Mouse (Mus musculus) cerebellum, adult 18-20 months (tissue): ENCODE measurements around the gene Siah1a.

ENCODE experiments used
- DNase-seq, 2 experiments: peaks; one replicate each; pipeline ENCODE4 v3.0.0; 2021

The Siah1a gene

GRCm38 (mm10) chr8:86699471-86699870 is 46.3 kb downstream of the Siah1a start:
- DNase-seq = no peak

- DNase-seq = no peak
Observed at GRCm38 (mm10) chr8:86698811-86699421, 46.8 kb downstream of the Siah1a start.

GRCm38 (mm10) chr8:86695703-86696102 is 50.0 kb downstream of the Siah1a start:
- no peak for DNase-seq

- DNase-seq = no peak
Observed at GRCm38 (mm10) chr8:86694011-86694410, 51.7 kb downstream of the Siah1a start.

- DNase-seq = no peak
Observed at GRCm38 (mm10) chr8:86692107-86692506, 53.6 kb downstream of the Siah1a start.

GRCm38 (mm10) chr8:86686629-86687028 is 59.1 kb downstream of the Siah1a start:
- no peak for DNase-seq
